Mouse (Mus musculus) heart, adult 2 months (tissue): Measurements from ENCODE around the gene Fkbp7.

Experiments
- CTCF ChIP-seq: fragments of 200-600 bp; IDR thresholded peaks from 2 replicates; pipeline ENCODE4 v1.8.1; 2022; ENCODE audit warnings: antibody characterized with exemption, mild to moderate bottlenecking, moderate library complexity
- POLR2A ChIP-seq: fragments of 200-500 bp; IDR thresholded peaks from 2 replicates; pipeline ENCODE4 v1.6.1; 2011; ENCODE audit warnings: mild to moderate bottlenecking, low read depth, low read length, control low read depth; ENCODE audit not compliant: insufficient read depth

- no peak for TF ChIP-seq POLR2A
- peak; percentile 57 for TF ChIP-seq CTCF
These were observed 16.9 kb downstream of the Fkbp7 start for GRCm38 (mm10) chr2:76655982-76656381.
